Mouse (Mus musculus) left cerebral cortex, adult 9 months (tissue): ENCODE measurements at regions not wholly inside any gene's neighbourhood (a gene's known extent, or its start where the extent isn't known, plus 50 kb on each side); places are given as distances from the start of the nearest gene placed in this dataset.
"Not testable (repeated sequence)": the region's sequence is repeated elsewhere in the genome, so short reads cannot be mapped to it uniquely, and the experiment has no call there.

Experiments used
- DNase-seq, 2 experiments: peaks; one replicate each; pipeline ENCODE4 v3.0.0; 2022; ENCODE audit warnings: low spot score in 2 of 2

GRCm38 (mm10) chr5:7428291-7428690 lies 83.7 kb upstream of the Zfp804b start:
- no peak for DNase-seq

GRCm38 (mm10) chr5:7436461-7436860 lies 91.9 kb upstream of the Zfp804b start:
- DNase-seq: no peak

- DNase-seq: no peak
Observed at GRCm38 (mm10) chr5:7448001-7448400, 103.4 kb upstream of the Zfp804b start.

GRCm38 (mm10) chr5:7454896-7455295 lies 110.3 kb upstream of the Zfp804b start:
- no peak for DNase-seq

GRCm38 (mm10) chr5:7457102-7457501 lies 112.5 kb upstream of the Zfp804b start:
- no peak for DNase-seq

GRCm38 (mm10) chr5:7489150-7489549 lies 144.6 kb upstream of the Zfp804b start:
- no peak for DNase-seq

- DNase-seq: no peak
Observed at GRCm38 (mm10) chr5:7489602-7490001, 145.0 kb upstream of the Zfp804b start.

- no peak for DNase-seq
Observed at GRCm38 (mm10) chr5:7517520-7518181, 173.1 kb upstream of the Zfp804b start.

GRCm38 (mm10) chr5:7532686-7533199 lies 188.2 kb upstream of the Zfp804b start:
- DNase-seq: no peak

GRCm38 (mm10) chr5:7539812-7540645 lies 195.5 kb upstream of the Zfp804b start:
- no peak for DNase-seq

GRCm38 (mm10) chr5:7540646-7541038 lies 196.1 kb upstream of the Zfp804b start:
- no peak for DNase-seq

GRCm38 (mm10) chr5:7543857-7544256 lies 199.3 kb upstream of the Zfp804b start:
- no peak for DNase-seq

- no peak for DNase-seq
Observed at GRCm38 (mm10) chr5:7580413-7580812, 235.9 kb upstream of the Zfp804b start.

GRCm38 (mm10) chr5:7586547-7586946 lies 242.0 kb upstream of the Zfp804b start:
- DNase-seq: no peak

- no peak for DNase-seq
Observed at GRCm38 (mm10) chr5:7600418-7600817, 255.9 kb upstream of the Zfp804b start.

- no peak for DNase-seq
Observed at GRCm38 (mm10) chr5:7607517-7607916, 263.0 kb upstream of the Zfp804b start.

- no peak for DNase-seq
Observed at GRCm38 (mm10) chr5:7607924-7608323, 263.4 kb upstream of the Zfp804b start.

GRCm38 (mm10) chr5:7655280-7655679 lies 305.0 kb upstream of the Steap4 start:
- peak in 1 of 2 experiments; percentile 17 for DNase-seq

GRCm38 (mm10) chr5:7701776-7702175 lies 258.5 kb upstream of the Steap4 start:
- DNase-seq: no peak

GRCm38 (mm10) chr5:7719557-7719956 lies 240.7 kb upstream of the Steap4 start:
- DNase-seq: no peak

GRCm38 (mm10) chr5:7720061-7720460 lies 240.2 kb upstream of the Steap4 start:
- DNase-seq: no peak

GRCm38 (mm10) chr5:7720688-7721087 lies 239.6 kb upstream of the Steap4 start:
- DNase-seq: no peak

- DNase-seq: not testable (repeated sequence)
Observed at GRCm38 (mm10) chr5:7732566-7732965, 227.7 kb upstream of the Steap4 start.
